Mouse (Mus musculus) right cerebral cortex, postnatal 4 days (tissue): ENCODE results near the gene Gm44511.
"Not testable (repeated sequence)": the region's sequence is repeated elsewhere in the genome, so short reads cannot be mapped to it uniquely, and the experiment has no call there.

Experiments
- DNase-seq: peaks from one replicate; pipeline ENCODE4 v3.0.0-alpha.2; 2022

Gm44511 gene

GRCm38 (mm10) chr6:128759221-128759950 lies 66.7 kb downstream of the Gm44511 start:
- no peak for DNase-seq

GRCm38 (mm10) chr6:128755402-128755763 lies 70.7 kb downstream of the Gm44511 start:
- not testable (repeated sequence) for DNase-seq

- not testable (repeated sequence) for DNase-seq
Measured at GRCm38 (mm10) chr6:128754748-128755401, 71.2 kb downstream of the Gm44511 start.

GRCm38 (mm10) chr6:128754265-128754664 lies 71.8 kb downstream of the Gm44511 start:
- DNase-seq: not testable (repeated sequence)

- peak; percentile 79 for DNase-seq
Measured at GRCm38 (mm10) chr6:128753610-128754224, 72.4 kb downstream of the Gm44511 start.

GRCm38 (mm10) chr6:128747006-128747405 lies 79.1 kb downstream of the Gm44511 start:
- DNase-seq: not testable (repeated sequence)

GRCm38 (mm10) chr6:128737445-128737844 lies 88.7 kb downstream of the Gm44511 start:
- DNase-seq: no peak

- no peak for DNase-seq
Measured at GRCm38 (mm10) chr6:128736100-128736499, 90.0 kb downstream of the Gm44511 start.

GRCm38 (mm10) chr6:128734896-128735295 lies 91.2 kb downstream of the Gm44511 start:
- no peak for DNase-seq

GRCm38 (mm10) chr6:128733908-128734679 lies 92.0 kb downstream of the Gm44511 start:
- DNase-seq: no peak

- DNase-seq: no peak
Measured at GRCm38 (mm10) chr6:128732032-128732431, 94.1 kb downstream of the Gm44511 start.
